Mouse (Mus musculus) mammary gland, adult 2 months (tissue): Measurements from ENCODE around the gene Erg28. TPM values are rescaled to one million over a fixed set of nuclear protein-coding genes. Genes with fewer than 3 reads are reported as not detected.

Experiments
- polyA plus RNA-seq: library from polyadenylated mRNA; depleted of rRNA; stranded (reverse); fragments of >200 nt; gene quantifications from 2 replicates; pipeline ENCODE4 v1.2.3, GENCODE M21; 2012; ENCODE audit warnings: low replicate concordance; rRNA removed

Gene Erg28
- polyA plus RNA-seq = 20.1 and 35.5 TPM in 2 replicates

GRCm38 (mm10) chr12:85824438-85825264, at the start of gene Erg28, which contains the start of gene Ttll5:
Gene Erg28, minus strand, starts transcription at chr12:85824550.
Gene Ttll5, plus strand, starts transcription at chr12:85824659.

Other genes with a start within 250 kb of the Erg28 start
- gene Jdp2, start 225.5 kb downstream of the Erg28 start, polyA plus RNA-seq = 7.7 and 17.2 TPM in 2 replicates
- gene Batf, start 137.9 kb downstream of the Erg28 start, polyA plus RNA-seq = 6.4 and 16.2 TPM in 2 replicates
- 2.0 and 2.6 TPM in 2 replicates for gene Flvcr2, start 78.0 kb downstream of the Erg28 start, polyA plus RNA-seq
- 9.6 TPM in 2 replicates for gene Ttll5, start 109 bp upstream of the Erg28 start, polyA plus RNA-seq